Mouse (Mus musculus): ENCODE measurements around the gene Mrfap1. TPM values are rescaled to one million over a fixed set of nuclear protein-coding genes. Genes with fewer than 3 reads are reported as not detected.
A peak's percentile ranks its signal among the peaks of the same experiment; 100 is the strongest.
"Not testable (repeated sequence)": the region's sequence is repeated elsewhere in the genome, so short reads cannot be mapped to it uniquely, and the experiment has no call there.

Mrfap1 gene
- total and polyA plus RNA-seq, 2 experiments from 2014 or later = 222 to 247 TPM

DNA sequence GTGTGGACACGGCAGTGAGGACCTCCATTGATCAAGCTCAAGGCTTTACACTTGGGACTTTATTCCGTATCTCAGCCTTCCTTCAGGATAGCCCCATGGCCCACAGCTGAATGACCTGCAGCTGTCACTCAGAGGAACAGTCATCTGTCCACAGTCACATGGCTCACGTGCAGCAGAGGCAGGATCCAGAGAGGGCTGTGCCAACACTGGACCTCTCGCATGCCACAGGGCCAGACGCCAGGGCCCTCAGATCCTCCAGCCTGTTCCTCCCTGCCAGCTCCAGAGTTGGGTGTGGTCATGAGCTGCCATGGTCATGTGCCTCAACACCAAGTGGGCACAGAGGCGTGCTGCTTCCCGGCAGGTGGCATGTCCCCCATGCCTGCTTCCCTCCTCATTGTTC, 12.6 kb upstream of the Mrfap1 start:
- Histone ChIP-seq H3K4me2 (ENCODE audit: low read depth, low read length) (no peak overlapping the region), H3K9ac (replicated peaks; ENCODE audit: low read depth, low read length) (no peak overlapping the region), H3K27me3 (ENCODE audit: control insufficient read depth, insufficient read depth, low read length) (no peaks in the 10 kb centered on the region), H3K4me1 (ENCODE audit: control insufficient read depth, insufficient read depth) (peaks cover 4% of the 10 kb centered on the region; the same call in 1 of the 2 replicates), H3K36me3 (replicated peaks; ENCODE audit: control insufficient read depth, insufficient read depth, low read length) (peaks cover 11% of the 10 kb centered on the region; the same call in 1 of the 2 replicates), H3K4me3 (ENCODE audit: low read depth, low read length) (no peak overlapping the region), H3K27ac (ENCODE audit: low read depth) (no peak overlapping the region), H3K9me3 (replicated peaks; ENCODE audit: control insufficient read depth, low read length) (no peaks in the 10 kb centered on the region)
- DNase-seq (ENCODE audit: low spot score) = no peak
- ATAC-seq (ENCODE audit: insufficient read depth, low read depth) = peak; percentile 12; the same call in 1 of the 2 replicates
- TF ChIP-seq CTCF (IDR thresholded peaks at IDR 0.05; ENCODE audit: low read depth) (no peak), EP300 (IDR thresholded peaks at IDR 0.05; ENCODE audit: low read depth) (no peak)
- WGBS = 62% methylated on average over 7 of the region's 7 CpGs

- 12% methylated on average over 5 of the region's 5 CpGs for WGBS
- DNase-seq (ENCODE audit: low spot score) = no peak
- no peak overlapping the region for H3K27ac ChIP-seq (ENCODE audit: low read depth)
These were observed 10.5 kb upstream of the Mrfap1 start for GRCm38 (mm10) chr5:36807106-36807505.

GRCm38 (mm10) chr5:36797291-36797690, 719 bp upstream of the Mrfap1 start:
- no peaks in the 10 kb centered on the region for H3K4me1 ChIP-seq (ENCODE audit: control insufficient read depth, insufficient read depth)
- DNase-seq (ENCODE audit: low spot score) (no peak), ATAC-seq (ENCODE audit: insufficient read depth, low read depth) (no peak)
- H3K4me3 ChIP-seq (ENCODE audit: low read depth, low read length) = peak overlapping the region; percentile 73; the same call in 1 of the 2 replicates
- peaks cover 4% of the 10 kb centered on the region; the same call in 1 of the 2 replicates for H3K36me3 ChIP-seq (replicated peaks; ENCODE audit: control insufficient read depth, insufficient read depth, low read length)
- WGBS = 61% methylated on average over 8 of the region's 8 CpGs
- no peak overlapping the region for H3K9ac ChIP-seq (replicated peaks; ENCODE audit: low read depth, low read length)
- no peaks in the 10 kb centered on the region for H3K9me3 ChIP-seq (replicated peaks; ENCODE audit: control insufficient read depth, low read length)
- 0 out of 2 replicates have a peak overlapping the region, but pooled peaks have one; percentile 56 for H3K4me2 ChIP-seq (ENCODE audit: low read depth, low read length)
- TF ChIP-seq EP300 (IDR thresholded peaks at IDR 0.05; ENCODE audit: low read depth) (no peak), CTCF (IDR thresholded peaks at IDR 0.05; ENCODE audit: low read depth) (no peak)
- no peaks in the 10 kb centered on the region for H3K27me3 ChIP-seq (ENCODE audit: control insufficient read depth, insufficient read depth, low read length)
- no peak overlapping the region for H3K27ac ChIP-seq (ENCODE audit: low read depth)

More at GRCm38 (mm10) chr5:36807106-36807505, 10.5 kb upstream of the Mrfap1 start:
- no peaks in the 10 kb centered on the region for H3K9me3 ChIP-seq (replicated peaks; ENCODE audit: control insufficient read depth, low read length)
- no peak overlapping the region for H3K4me2 ChIP-seq (ENCODE audit: low read depth, low read length)
- no peaks in the 10 kb centered on the region; the same call in 1 of the 2 replicates for H3K36me3 ChIP-seq (replicated peaks; ENCODE audit: control insufficient read depth, insufficient read depth, low read length)
- peak; percentile 18; the same call in 1 of the 2 replicates for ATAC-seq (ENCODE audit: insufficient read depth, low read depth)
- 0 out of 2 replicates have a peak overlapping the region, but pooled peaks have one; percentile 30 for H3K9ac ChIP-seq (replicated peaks; ENCODE audit: low read depth, low read length)
- H3K27me3 ChIP-seq (ENCODE audit: control insufficient read depth, insufficient read depth, low read length) = no peaks in the 10 kb centered on the region
- H3K4me1 ChIP-seq (ENCODE audit: control insufficient read depth, insufficient read depth) = peaks cover 4% of the 10 kb centered on the region; the same call in 1 of the 2 replicates
- no peak overlapping the region for H3K4me3 ChIP-seq (ENCODE audit: low read depth, low read length)
- TF ChIP-seq CTCF (IDR thresholded peaks at IDR 0.05; ENCODE audit: low read depth) (0 out of 2 replicates have a peak, but pooled peaks have one; percentile 8), EP300 (IDR thresholded peaks at IDR 0.05; ENCODE audit: low read depth) (no peak)

- DNase-seq (ENCODE audit: low spot score) (peak; percentile 57), ATAC-seq (ENCODE audit: insufficient read depth, low read depth) (peak; percentile 59)
- not testable (repeated sequence) for H3K36me3 ChIP-seq (replicated peaks; ENCODE audit: control insufficient read depth, insufficient read depth, low read length); H3K9me3 ChIP-seq (replicated peaks; ENCODE audit: control insufficient read depth, low read length); H3K4me1 ChIP-seq (ENCODE audit: control insufficient read depth, insufficient read depth); H3K27me3 ChIP-seq (ENCODE audit: control insufficient read depth, insufficient read depth, low read length)
- H3K4me3 ChIP-seq (ENCODE audit: low read depth, low read length) = peak overlapping the region; percentile 73
- peak overlapping the region; percentile 66 for H3K9ac ChIP-seq (replicated peaks; ENCODE audit: low read depth, low read length)
- WGBS = 4% methylated on average over 35 of the region's 37 CpGs
- H3K27ac ChIP-seq (ENCODE audit: low read depth) = peak overlapping the region; percentile 97
- peak overlapping the region; percentile 73 for H3K4me2 ChIP-seq (ENCODE audit: low read depth, low read length)
These were observed 801 bp downstream of the Mrfap1 start for GRCm38 (mm10) chr5:36795647-36796295.

DNA sequence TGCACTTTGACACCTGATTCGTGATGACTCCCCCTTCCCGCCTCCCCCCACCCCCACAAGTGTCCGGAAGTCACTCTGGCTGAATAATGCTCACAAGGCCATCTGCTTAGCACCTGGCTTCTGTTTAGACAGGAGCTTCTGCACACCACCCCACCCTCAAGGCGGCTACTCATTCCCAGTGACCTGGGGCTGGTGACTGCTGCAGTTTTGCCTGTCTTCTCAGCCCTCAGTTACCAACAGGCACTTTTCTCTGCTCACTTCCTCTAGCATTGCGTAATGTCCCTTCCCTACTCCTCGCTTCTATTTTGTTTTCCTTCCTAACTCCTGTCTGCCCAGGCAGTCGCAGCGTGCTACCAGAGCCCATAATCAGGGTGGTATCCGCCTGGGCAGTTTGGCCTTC, 4.7 kb downstream of the Mrfap1 start:
- no peak overlapping the region for H3K4me2 ChIP-seq (ENCODE audit: low read depth, low read length)

More for the DNA sequence above, 4.7 kb downstream of the Mrfap1 start:
- no peak for DNase-seq (ENCODE audit: low spot score)
- no peaks in the 10 kb centered on the region for H3K4me1 ChIP-seq (ENCODE audit: control insufficient read depth, insufficient read depth)
- no peaks in the 10 kb centered on the region for H3K9me3 ChIP-seq (replicated peaks; ENCODE audit: control insufficient read depth, low read length)
- 66% methylated on average over 9 of the region's 9 CpGs for WGBS
- no peak overlapping the region for H3K4me3 ChIP-seq (ENCODE audit: low read depth, low read length)
- H3K27ac ChIP-seq (ENCODE audit: low read depth) = peak overlapping the region; percentile 6; the same call in 1 of the 2 replicates
- ATAC-seq (ENCODE audit: insufficient read depth, low read depth) = no peak
- TF ChIP-seq CTCF (IDR thresholded peaks at IDR 0.05; ENCODE audit: low read depth) (no peak), EP300 (IDR thresholded peaks at IDR 0.05; ENCODE audit: low read depth) (no peak)
- no peaks in the 10 kb centered on the region for H3K27me3 ChIP-seq (ENCODE audit: control insufficient read depth, insufficient read depth, low read length)
- no peak overlapping the region for H3K9ac ChIP-seq (replicated peaks; ENCODE audit: low read depth, low read length)
- H3K36me3 ChIP-seq (replicated peaks; ENCODE audit: control insufficient read depth, insufficient read depth, low read length) = peaks cover 4% of the 10 kb centered on the region; the same call in 1 of the 2 replicates

All from heart, postnatal 0 days (tissue).